ENCODE assay signal across 8 mouse cellular contexts in the genomic region with DNA sequence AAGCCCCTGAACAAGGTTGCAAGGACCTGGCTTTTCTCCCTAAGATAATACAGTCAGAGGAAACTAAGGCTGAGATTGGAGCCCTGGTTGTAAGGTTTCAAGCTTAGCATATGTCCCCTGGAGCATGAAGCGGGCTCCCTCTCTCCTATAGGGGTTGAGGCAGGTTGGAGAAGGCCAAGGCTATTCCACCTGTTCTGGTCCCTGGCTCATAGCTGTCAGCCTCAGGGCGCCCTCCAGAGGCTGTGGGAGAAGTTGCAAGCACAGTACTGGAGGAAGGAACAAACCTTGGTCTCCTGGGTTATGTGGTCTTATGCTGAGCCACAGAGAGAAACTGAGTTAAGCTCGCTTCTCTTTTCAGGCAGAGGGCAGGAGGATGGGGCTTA. TPM values are rescaled to one million over a fixed set of nuclear protein-coding genes. Genes with fewer than 3 reads are reported as not detected.
DNase-seq lines count a peak whose midpoint lies in the region; ATAC-seq and TF ChIP-seq lines count a peak whose summit lies in the region.

No protein-coding gene starts in this region.

- H3K27ac ChIP-seq in kidney, adult 2 months (ENCODE audit: insufficient read depth, low read depth, low read length) = no peak overlapping the region
- no peak overlapping the region for H3K27ac ChIP-seq in forebrain, embryonic 15.5 days (replicated peaks)
- H3K27ac ChIP-seq in liver, postnatal 0 days (ENCODE audit: low read depth) = no peak overlapping the region
- H3K27ac ChIP-seq in stomach, postnatal 0 days (replicated peaks) = peak overlapping the region; percentile 75

- 49% methylated on average over 3 of the region's 3 CpGs for WGBS in kidney, adult 2 months
- WGBS in forebrain, embryonic 15.5 days = 43% methylated on average over 3 of the region's 3 CpGs
- 40% methylated on average over 3 of the region's 3 CpGs for WGBS in liver, postnatal 0 days (ENCODE audit: insufficient replicate concordance)
- 48% methylated on average over 3 of the region's 3 CpGs for WGBS in stomach, postnatal 0 days

- no peaks in the 10 kb centered on the region for H3K36me3 ChIP-seq in kidney, adult 2 months (ENCODE audit: control insufficient read depth, insufficient read depth, low read length)
- H3K36me3 ChIP-seq in forebrain, embryonic 15.5 days = no peaks in the 10 kb centered on the region
- no peaks in the 10 kb centered on the region for H3K36me3 ChIP-seq in liver, postnatal 0 days (replicated peaks; ENCODE audit: insufficient read depth, low read length)
- H3K36me3 ChIP-seq in stomach, postnatal 0 days (ENCODE audit: control insufficient read depth, insufficient read depth, low read length) = no peaks in the 10 kb centered on the region

- no peaks in the 10 kb centered on the region for H3K27me3 ChIP-seq in kidney, adult 2 months (replicated peaks; ENCODE audit: control insufficient read depth, insufficient read depth, low read length)
- no peaks in the 10 kb centered on the region for H3K27me3 ChIP-seq in forebrain, embryonic 15.5 days
- peaks cover 25% of the 10 kb centered on the region for H3K27me3 ChIP-seq in liver, postnatal 0 days (ENCODE audit: insufficient read depth, low read length)
- H3K27me3 ChIP-seq in stomach, postnatal 0 days (ENCODE audit: control insufficient read depth, insufficient read depth, low read length) = no peaks in the 10 kb centered on the region

- no peaks in the 10 kb centered on the region for H3K9me3 ChIP-seq in forebrain, embryonic 15.5 days
- H3K9me3 ChIP-seq in liver, postnatal 0 days (ENCODE audit: low read length) = no peaks in the 10 kb centered on the region
- H3K9me3 ChIP-seq in stomach, postnatal 0 days (ENCODE audit: control insufficient read depth, low read length) = no peaks in the 10 kb centered on the region

- TF ChIP-seq CTCF in kidney, adult 2 months (conservative IDR thresholded peaks at IDR 0.05; ENCODE audit: insufficient read depth, insufficient read length, low read depth, low read length) = peak; percentile 41
- peak; percentile 56 for TF ChIP-seq CTCF in liver, postnatal 0 days (IDR thresholded peaks at IDR 0.05; ENCODE audit: low read depth)
- TF ChIP-seq CTCF in stomach, postnatal 0 days (IDR thresholded peaks at IDR 0.05; ENCODE audit: low read depth) = peak; percentile 77

- H3K4me2 ChIP-seq in forebrain, embryonic 15.5 days (replicated peaks) = peak overlapping the region; percentile 50
- H3K4me2 ChIP-seq in liver, postnatal 0 days (ENCODE audit: low read depth, low read length) = peak overlapping the region; percentile 36
- H3K4me2 ChIP-seq in stomach, postnatal 0 days (replicated peaks; ENCODE audit: low read depth) = peak overlapping the region; percentile 45

- DNase-seq in kidney, adult 2 months = no peak
- DNase-seq in kidney, adult 9 months = no peak
- peak; percentile 83 for DNase-seq in ZHBTc4 (ENCODE audit: low read depth, low spot score)
- no peak for DNase-seq in liver, postnatal 0 days
- peak; percentile 48 for DNase-seq in stomach, postnatal 0 days (ENCODE audit: low spot score)
- no peak for DNase-seq in spleen, postnatal 14 days (ENCODE audit: low spot score in 2 of 2)
- DNase-seq in layer of hippocampus, adult 18-20 months (ENCODE audit: low spot score in 2 of 2) = no peak

- no peak for TF ChIP-seq POLR2A in kidney, adult 2 months (IDR thresholded peaks at IDR 0.05; ENCODE audit: low read depth, low read length)

- no peak for TF ChIP-seq EP300 in liver, postnatal 0 days (IDR thresholded peaks at IDR 0.05; ENCODE audit: low read depth)
- TF ChIP-seq EP300 in stomach, postnatal 0 days (optimal IDR thresholded peaks at IDR 0.05) = no peak

- H3K4me1 ChIP-seq in kidney, adult 2 months (ENCODE audit: control insufficient read depth, insufficient read depth, low read length) = 0 out of 2 replicates have a peak, but pooled peaks cover 5% of the 10 kb centered on the region
- H3K4me1 ChIP-seq in forebrain, embryonic 15.5 days = peaks cover 9% of the 10 kb centered on the region
- H3K4me1 ChIP-seq in liver, postnatal 0 days (ENCODE audit: insufficient read depth) = 0 out of 2 replicates have a peak, but pooled peaks cover 5% of the 10 kb centered on the region
- peaks cover 3% of the 10 kb centered on the region; the same call in 1 of the 2 replicates for H3K4me1 ChIP-seq in stomach, postnatal 0 days (replicated peaks; ENCODE audit: control insufficient read depth, insufficient read depth)

- 0 out of 2 replicates have a peak, but pooled peaks have one; percentile 35 for ATAC-seq in forebrain, embryonic 15.5 days (replicated peaks)
- no peak for ATAC-seq in liver, postnatal 0 days
- ATAC-seq in stomach, postnatal 0 days (ENCODE audit: low FRiP score, low TSS enrichment) = no peak

- no peak overlapping the region for H3K9ac ChIP-seq in forebrain, embryonic 15.5 days (replicated peaks)
- H3K9ac ChIP-seq in liver, postnatal 0 days (replicated peaks) = no peak overlapping the region
- no peak overlapping the region for H3K9ac ChIP-seq in stomach, postnatal 0 days (ENCODE audit: low read length)

- H3K4me3 ChIP-seq in kidney, adult 2 months (ENCODE audit: insufficient read depth, low read depth, low read length) = no peak overlapping the region
- no peak overlapping the region for H3K4me3 ChIP-seq in forebrain, embryonic 15.5 days
- H3K4me3 ChIP-seq in liver, postnatal 0 days (ENCODE audit: low read depth, low read length) = no peak overlapping the region
- no peak overlapping the region for H3K4me3 ChIP-seq in stomach, postnatal 0 days (ENCODE audit: low read depth, low read length)

RNA-seq across cellular contexts. Expression of gene Edn2, which starts 11.9 kb away (rescaled TPM):
- polyA plus RNA-seq in kidney, adult 2 months (2012; rRNA removed) = not detected in 2 replicates
- 0.27 TPM in 1 of 2 replicates, not detected in the other for polyA plus RNA-seq in forebrain, embryonic 15.5 days (2015; fragmentation: Nextera tagmentation; extraction: Ambion mirVana)
- polyA plus RNA-seq in liver, postnatal 0 days (2015; fragmentation: Nextera tagmentation; extraction: Ambion mirVana) = 0.07 and 0.19 TPM in 2 replicates
- polyA plus RNA-seq in stomach, postnatal 0 days (2015; fragmentation: Nextera tagmentation; extraction: Ambion mirVana) = 1.9 and 2.2 TPM in 2 replicates
- total RNA-seq in layer of hippocampus, adult 18-20 months (2021) = not detected

Comparison
In these comparisons a context has a peak if more than half of its experiments do, and no peak if none do; other contexts are left out.
1. DNase-seq: peak in ZHBTc4 (single experiment) and stomach, postnatal 0 days (single experiment); none in kidney, adult 2 months (single experiment), kidney, adult 9 months (single experiment), liver, postnatal 0 days (single experiment), spleen, postnatal 14 days (0 of 2) and layer of hippocampus, adult 18-20 months (0 of 2).
2. Peak in every context shown above with its lines, with median percentiles within 50 percentile points of each other: CTCF ChIP-seq and H3K4me2 ChIP-seq.